Mouse (Mus musculus) spleen, adult 2 months (tissue): ENCODE results near the gene Smarcad1.

Source experiments
- CTCF ChIP-seq: fragments of 200-500 bp; IDR thresholded peaks from 2 replicates; pipeline ENCODE4 v1.5.1; 2011; ENCODE audit warnings: mild to moderate bottlenecking, inconsistent platforms; ENCODE audit not compliant: insufficient read depth, insufficient read length, insufficient replicate concordance; ENCODE audit errors: extremely low read depth
- POLR2A ChIP-seq: fragments of 200-500 bp; IDR thresholded peaks from 2 replicates; pipeline ENCODE4 v1.6.1; 2011; ENCODE audit warnings: low read depth, low read length, inconsistent platforms

DNA sequence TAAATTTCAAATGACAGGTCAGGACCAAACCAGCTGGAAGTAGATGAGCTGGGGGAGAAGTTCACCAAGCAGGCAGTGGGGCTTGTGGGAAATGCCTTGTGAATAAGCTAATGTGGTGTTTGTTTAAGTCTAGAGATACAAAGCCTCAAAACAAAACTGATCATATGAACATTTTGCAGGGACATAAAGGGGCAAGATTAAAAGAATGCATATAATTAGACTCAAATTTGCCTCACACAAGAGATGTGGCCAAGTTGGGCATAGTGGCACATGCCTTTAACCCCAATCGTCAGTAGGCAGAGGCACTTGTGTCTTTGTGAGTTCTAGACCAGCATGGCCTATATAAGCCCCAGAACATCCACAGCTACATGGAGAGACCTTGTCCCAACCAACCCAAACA, 99.9 kb downstream of the Smarcad1 start:
- TF ChIP-seq CTCF (no peak), POLR2A (no peak)
